Mouse (Mus musculus) liver, embryonic 14 days (tissue): ENCODE data around the gene Olfr1160. TPM values are rescaled to one million over a fixed set of nuclear protein-coding genes. Genes with fewer than 3 reads are reported as not detected.

Experiments used
- polyA plus RNA-seq: library from polyadenylated mRNA; depleted of rRNA; stranded (reverse); fragments of >200 nt; gene quantifications from 2 replicates; pipeline ENCODE4 v1.2.3, GENCODE M21; 2012; rRNA removed

The Olfr1160 gene
- not detected in 2 replicates for polyA plus RNA-seq

DNA sequence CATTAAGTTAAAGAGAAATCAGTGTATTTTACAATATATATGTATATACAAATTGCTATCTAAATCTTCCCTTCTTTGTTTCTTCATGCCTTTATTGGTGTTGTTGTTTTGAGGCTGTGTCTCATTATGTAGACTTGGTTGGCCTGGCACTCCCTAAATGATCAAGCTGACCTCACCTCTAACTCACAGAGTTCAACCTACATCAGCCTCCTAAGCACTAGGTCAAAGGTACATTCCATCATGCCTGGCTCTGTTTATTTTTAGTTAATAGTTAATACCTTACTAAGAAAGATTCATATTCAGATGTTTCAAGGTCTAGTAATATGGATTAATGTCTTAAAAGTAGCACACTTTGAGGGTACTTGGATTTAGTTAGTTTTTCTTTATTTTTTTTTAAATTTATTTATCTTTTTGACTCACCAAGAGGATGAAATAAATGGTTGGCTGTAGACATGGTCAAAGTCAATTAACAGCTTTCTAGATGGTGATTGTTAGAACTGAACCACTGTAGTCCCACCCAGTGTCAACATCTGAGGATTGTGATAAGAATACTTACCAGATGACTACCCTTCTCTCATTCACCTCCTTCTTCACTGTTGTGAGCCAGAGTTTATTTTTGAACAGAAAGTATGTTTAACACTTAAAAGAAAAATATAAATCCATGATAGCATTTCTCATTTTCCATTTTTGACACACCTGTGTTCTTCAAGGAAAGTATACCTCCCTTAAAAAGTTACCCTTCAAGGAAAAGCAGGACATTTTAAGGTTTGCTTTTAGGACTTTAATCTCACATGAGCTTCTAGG is at the start of gene Olfr1160:
Gene Olfr1160, minus strand, starts transcription at position 754 of the 804 bp plus-strand sequence.

DNA sequence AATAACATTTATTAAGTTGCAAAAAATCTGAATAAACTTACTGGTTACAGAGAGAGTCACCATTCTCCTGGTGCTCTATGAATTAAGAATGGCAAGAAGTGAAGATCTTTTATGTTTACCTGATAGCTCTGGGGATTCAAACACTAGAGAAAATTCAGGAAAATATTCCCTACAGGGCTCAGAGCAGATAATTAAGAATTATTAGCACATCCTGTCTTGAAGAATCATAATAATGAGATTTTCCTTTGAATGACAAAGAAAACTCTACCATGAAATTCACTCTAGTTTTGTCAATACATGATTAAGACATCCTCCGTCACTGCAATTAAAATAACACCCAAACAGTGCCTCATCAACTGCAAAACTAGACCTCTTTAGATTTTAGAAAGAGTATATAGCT is 43.0 kb upstream of the Olfr1160 start, which contains the start of gene Olfr1162:
Gene Olfr1162, minus strand, starts transcription at position 101 of the 400 bp plus-strand sequence.

DNA sequence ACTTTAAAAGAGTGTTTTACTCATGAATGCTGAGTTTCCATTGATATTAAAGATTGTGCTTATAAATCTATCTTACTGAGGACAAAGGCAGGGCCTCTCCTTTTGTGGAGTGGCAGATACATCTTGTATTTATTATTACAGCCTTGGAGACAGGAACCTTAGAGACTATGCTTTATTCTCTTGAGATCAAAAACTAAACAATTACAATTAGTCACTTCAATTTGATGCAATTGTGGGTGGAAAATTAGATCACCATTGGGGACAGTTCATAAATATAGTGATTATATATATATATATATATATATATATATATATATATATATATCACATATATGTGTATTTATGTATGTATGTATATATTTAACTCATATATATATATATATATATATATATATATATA is 29.5 kb upstream of the Olfr1160 start, which contains the start of gene Olfr73:
Gene Olfr73, minus strand, starts transcription at position 101 of the 400 bp plus-strand sequence.

GRCm38 (mm10) chr2:88022474-88022873 is 14.4 kb upstream of the Olfr1160 start, which contains the start of gene Olfr1161:
TSS of gene Olfr1161 (plus strand) at chr2:88022774.

DNA sequence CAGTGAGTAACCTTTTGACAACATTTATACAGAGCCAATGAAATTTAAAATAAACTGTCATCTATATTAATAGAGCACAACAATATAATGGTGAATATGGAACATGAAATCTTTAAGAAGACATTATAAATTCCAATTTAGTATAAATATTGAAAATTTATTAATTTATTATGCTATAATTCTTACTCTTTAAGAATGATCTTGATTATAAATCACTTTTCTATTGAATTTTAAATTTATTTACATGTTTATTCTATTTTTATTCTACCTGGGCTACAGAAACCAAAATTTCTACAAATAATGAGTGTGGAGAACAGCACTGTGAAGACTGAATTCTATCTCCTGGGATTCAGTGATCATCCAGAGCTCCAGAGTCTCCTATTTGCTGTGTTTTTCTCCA is 18.3 kb downstream of the Olfr1160 start, which contains the start of gene Olfr1158:
Gene Olfr1158, plus strand, starts transcription at position 301 of the 400 bp plus-strand sequence.

DNA sequence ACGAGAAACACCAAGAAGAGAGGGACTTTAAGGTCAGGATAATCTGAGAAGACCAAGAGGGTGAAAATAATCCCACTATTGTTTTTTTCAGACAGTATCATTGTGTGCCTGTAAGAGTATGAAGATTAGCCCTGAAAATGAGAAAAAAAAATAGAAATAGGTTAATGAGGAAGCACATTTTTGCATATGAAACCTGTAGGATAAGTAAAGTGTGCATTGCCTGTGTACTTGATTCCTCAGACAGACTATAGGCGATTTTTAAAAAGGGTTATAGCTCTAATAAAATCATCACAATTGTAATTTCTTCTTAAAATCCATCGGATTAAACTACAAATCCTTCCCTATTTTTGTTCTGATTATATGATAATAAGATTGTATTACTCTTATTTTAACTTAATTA is 33.5 kb downstream of the Olfr1160 start, which contains the start of gene Olfr74:
Gene Olfr74, minus strand, starts transcription at position 101 of the 400 bp plus-strand sequence.

GRCm38 (mm10) chr2:87968199-87968598 is 39.9 kb downstream of the Olfr1160 start, which contains the start of gene Olfr1157:
TSS of gene Olfr1157 (minus strand) at chr2:87968299.

GRCm38 (mm10) chr2:87953000-87953399 is 55.1 kb downstream of the Olfr1160 start, which contains the start of gene Olfr1156:
TSS of gene Olfr1156 (minus strand) at chr2:87953100.

Other genes with a start within 250 kb of the Olfr1160 start
- not detected in 2 replicates for gene Olfr152, start 228.8 kb downstream of the Olfr1160 start, polyA plus RNA-seq
- not detected in 2 replicates for gene Olfr1143, start 207.7 kb downstream of the Olfr1160 start, polyA plus RNA-seq
- not detected in 2 replicates for gene Olfr1145, start 198.4 kb downstream of the Olfr1160 start, polyA plus RNA-seq
- not detected in 2 replicates for gene Olfr1148, start 177.7 kb downstream of the Olfr1160 start, polyA plus RNA-seq
- not detected in 2 replicates for gene Olfr1150-ps1, start 164.3 kb downstream of the Olfr1160 start, polyA plus RNA-seq
- not detected in 2 replicates for gene Olfr1151, start 152.4 kb downstream of the Olfr1160 start, polyA plus RNA-seq
- not detected in 2 replicates for gene Olfr1152, start 141.8 kb downstream of the Olfr1160 start, polyA plus RNA-seq
- gene Olfr1153, start 113.3 kb downstream of the Olfr1160 start, polyA plus RNA-seq, result not detected in 2 replicates
- not detected in 2 replicates for gene Olfr1154, start 103.1 kb downstream of the Olfr1160 start, polyA plus RNA-seq
- gene Olfr1155, start 63.1 kb downstream of the Olfr1160 start, polyA plus RNA-seq, result not detected in 2 replicates
- gene Olfr1156, start 55.2 kb downstream of the Olfr1160 start, polyA plus RNA-seq, result not detected in 2 replicates
- not detected in 2 replicates for gene Olfr1157, start 40.0 kb downstream of the Olfr1160 start, polyA plus RNA-seq
- not detected in 2 replicates for gene Olfr74, start 33.6 kb downstream of the Olfr1160 start, polyA plus RNA-seq
- not detected in 2 replicates for gene Olfr1158, start 18.2 kb downstream of the Olfr1160 start, polyA plus RNA-seq
- not detected in 2 replicates for gene Olfr1161, start 14.5 kb upstream of the Olfr1160 start, polyA plus RNA-seq
- not detected in 2 replicates for gene Olfr73, start 29.4 kb upstream of the Olfr1160 start, polyA plus RNA-seq
- not detected in 2 replicates for gene Olfr1162, start 42.9 kb upstream of the Olfr1160 start, polyA plus RNA-seq
- gene Olfr1163, start 63.6 kb upstream of the Olfr1160 start, polyA plus RNA-seq, result not detected in 2 replicates
- not detected in 2 replicates for gene Olfr1164, start 85.7 kb upstream of the Olfr1160 start, polyA plus RNA-seq
- not detected in 2 replicates for gene Olfr1166, start 120.0 kb upstream of the Olfr1160 start, polyA plus RNA-seq
- gene Olfr1167, start 146.9 kb upstream of the Olfr1160 start, polyA plus RNA-seq, result not detected in 2 replicates
- not detected in 2 replicates for gene Olfr1168, start 173.6 kb upstream of the Olfr1160 start, polyA plus RNA-seq
- gene Olfr1170, start 220.1 kb upstream of the Olfr1160 start, polyA plus RNA-seq, result not detected in 2 replicates